Mouse (Mus musculus): Measurements from ENCODE around the gene Ttll8.

Ttll8 gene

GRCm38 (mm10) chr15:88841580-88842299, 112.5 kb downstream of the Ttll8 start:
- no peak for DNase-seq (ENCODE audit: low read depth, low spot score)

GRCm38 (mm10) chr15:88841160-88841559, 113.1 kb downstream of the Ttll8 start:
- no peak for DNase-seq (ENCODE audit: low read depth, low spot score)

Data from embryo, embryonic 11.5 days (tissue).